Mouse (Mus musculus) T-helper 2 cell (primary cell): ENCODE data around the gene Ybx2.
"Not testable (repeated sequence)": the region's sequence is repeated elsewhere in the genome, so short reads cannot be mapped to it uniquely, and the experiment has no call there.

ENCODE experiments used
- in situ Hi-C: fragments of 300-600 bp; cut with MboI, MseI; formaldehyde crosslinking; loops from one replicate; pipeline ENCODE4 v1.15.1; 2025; ENCODE audit warnings: high pct_unique_total_duplicates

Gene Ybx2

DNA sequence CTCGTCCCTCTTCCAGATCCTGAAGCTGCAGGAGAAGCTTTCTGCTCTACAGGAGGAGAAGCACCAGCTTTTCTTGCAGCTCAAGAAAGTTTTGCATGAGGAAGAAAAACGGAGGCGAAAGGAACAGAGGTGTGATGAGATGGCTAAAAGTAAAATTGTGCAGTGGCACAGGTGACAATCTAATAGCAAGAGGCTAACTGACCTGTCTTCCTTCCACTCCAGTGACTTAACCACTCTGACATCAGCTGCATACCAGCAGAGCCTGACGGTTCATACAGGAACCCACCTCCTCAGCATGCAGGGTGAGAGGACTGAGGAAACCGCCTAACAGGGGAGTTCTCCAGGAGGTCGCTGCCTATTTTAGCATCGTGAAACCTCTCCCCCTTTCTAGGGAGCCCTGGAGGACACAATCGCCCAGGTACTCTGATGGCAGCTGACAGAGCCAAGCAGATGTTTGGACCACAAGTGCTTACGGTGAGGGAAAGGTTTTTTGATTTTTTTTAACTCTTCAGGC is 20.6 kb upstream of the Ybx2 start:
- in situ Hi-C loops = no loop called here

DNA sequence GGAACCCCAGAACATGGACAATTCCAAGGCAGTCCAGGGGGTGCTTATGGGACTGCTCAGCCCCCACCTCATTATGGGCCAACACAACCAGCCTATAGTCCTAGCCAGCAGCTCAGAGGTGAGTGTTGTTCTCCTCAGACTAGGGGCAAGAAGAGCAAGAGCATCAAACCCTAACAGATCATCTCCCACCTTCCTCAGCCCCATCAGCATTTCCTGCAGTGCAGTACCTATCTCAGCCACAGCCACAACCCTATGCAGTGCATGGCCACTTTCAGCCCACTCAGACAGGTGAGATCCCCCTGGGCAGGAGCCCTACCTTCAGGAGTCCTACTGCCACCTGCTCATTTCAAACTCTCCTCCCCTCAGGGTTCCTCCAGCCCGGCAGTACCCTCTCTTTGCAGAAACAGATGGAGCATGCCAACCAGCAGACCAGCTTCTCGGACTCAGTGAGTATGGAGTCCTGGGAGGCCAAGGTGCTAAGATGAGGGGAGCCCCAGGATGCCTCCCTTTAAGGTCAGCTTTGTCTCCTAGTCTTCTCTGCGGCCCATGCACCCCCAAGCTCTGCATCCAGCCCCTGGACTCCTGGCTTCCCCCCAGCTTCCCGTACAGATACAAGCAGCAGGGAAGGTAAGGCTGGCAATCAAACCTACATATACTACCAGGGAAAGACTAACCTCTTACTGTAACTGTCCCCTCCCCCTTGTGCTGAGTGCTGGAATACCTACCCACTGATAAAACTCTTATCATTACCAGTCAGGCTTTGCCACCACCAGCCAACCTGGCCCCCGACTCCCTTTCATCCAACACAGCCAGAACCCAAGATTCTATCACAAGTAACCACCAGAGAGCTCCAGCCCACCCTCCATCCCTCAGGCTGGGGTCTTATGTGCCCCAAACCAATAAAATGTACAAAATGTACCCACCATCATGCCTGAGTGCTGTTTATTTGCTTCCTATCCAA is 19.6 kb upstream of the Ybx2 start:
- in situ Hi-C loops = no loop called here

DNA sequence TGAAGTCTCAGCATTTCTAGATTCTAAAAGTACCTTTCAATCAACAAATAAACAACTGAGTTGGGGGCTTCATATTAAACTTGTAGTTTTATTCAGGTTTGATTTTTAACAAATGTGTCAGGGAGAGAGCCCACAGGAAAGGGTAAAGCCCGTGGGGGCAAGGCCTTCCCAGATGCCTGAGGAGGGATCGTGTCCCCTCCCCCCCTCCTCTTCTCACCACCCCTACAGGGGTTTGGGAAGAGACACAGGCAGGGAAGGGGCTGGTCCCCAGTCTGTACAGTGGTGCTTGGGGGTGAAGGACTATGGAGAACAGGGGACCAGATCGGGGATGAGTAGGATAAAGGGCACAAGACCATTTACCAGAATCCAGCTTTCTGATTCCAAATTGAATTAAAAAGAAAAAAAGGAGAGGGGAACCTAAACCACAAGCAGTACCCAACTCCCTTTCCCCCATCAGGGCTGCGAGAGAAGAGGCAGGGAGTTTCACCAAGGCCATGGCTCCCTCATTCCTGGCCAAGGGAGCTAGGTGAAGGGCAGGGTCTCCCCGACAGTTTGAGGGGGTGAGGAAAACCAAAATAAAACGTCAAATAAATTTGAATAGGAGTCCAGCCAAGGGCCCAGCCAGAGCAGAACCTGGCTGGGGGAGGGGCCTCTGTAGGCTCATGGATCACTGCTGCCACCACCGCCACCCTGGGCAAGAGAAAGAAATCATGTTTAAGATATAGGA is 18.8 kb upstream of the Ybx2 start:
- in situ Hi-C loops = not testable (repeated sequence)

DNA sequence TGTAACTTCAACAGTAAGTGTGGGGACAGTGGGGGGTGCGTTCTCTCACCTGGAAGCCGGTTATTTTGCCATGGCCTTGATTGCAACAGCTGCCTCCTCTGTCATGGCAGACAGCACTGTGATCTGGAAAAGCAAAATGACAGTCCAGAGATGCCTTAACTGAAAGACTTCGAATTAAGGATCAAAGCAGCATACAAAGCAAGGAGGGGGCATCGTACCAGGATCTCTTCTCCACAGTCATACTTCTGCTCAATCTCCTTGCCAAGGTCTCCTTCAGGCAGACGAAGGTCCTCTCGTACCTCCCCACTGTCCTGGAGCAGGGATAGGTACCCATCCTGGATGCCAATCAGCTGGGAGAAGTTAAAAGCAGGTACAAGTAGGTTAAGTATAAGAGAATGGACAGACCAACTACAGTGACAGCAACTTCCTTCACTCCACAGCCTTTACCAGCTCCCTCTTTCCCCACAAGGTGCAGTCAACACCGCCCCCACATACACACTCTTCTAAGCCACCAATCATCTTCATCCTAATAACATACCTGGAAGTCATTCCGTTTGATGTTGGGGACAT is 18.1 kb upstream of the Ybx2 start:
- in situ Hi-C loops = no loop called here

DNA sequence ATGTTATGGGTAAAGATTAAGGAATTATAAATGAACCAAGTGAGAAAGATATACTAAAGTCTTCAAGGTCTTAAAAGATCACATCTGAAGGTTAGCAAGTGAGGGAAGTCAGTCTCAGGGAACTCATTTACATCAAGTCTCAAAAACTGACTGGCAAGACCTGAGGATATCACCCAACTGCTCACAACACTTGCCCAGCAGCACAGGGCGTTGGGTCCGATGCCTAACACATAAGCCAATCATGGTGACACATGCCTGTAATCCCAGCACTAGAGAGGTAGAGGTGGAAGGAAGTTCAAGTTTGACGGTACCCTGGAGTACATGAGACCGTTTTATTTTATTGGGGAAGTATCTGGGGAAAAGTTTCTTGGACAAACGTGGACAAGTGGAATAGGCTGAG is 17.5 kb upstream of the Ybx2 start:
- in situ Hi-C loops = no loop called here

DNA sequence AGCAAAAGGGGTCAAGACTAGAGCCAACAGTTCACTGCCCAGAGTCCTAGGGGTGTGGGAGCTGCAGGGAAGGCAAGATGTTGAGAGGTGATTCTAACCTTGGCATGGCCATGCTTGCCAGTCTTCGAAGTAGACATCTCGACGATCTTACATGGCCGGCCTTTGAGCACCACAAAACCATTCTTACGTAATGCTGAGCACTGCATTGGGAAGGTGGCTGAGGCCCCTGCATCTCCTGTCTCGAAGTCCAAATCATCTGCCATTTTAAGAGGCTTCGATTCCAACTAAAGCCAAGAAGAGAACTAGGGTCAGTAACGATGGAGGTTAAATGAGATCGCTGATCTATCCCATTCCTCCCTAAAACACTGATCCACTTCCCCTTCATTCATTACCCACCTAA is 16.5 kb upstream of the Ybx2 start:
- in situ Hi-C loops = no loop called here

DNA sequence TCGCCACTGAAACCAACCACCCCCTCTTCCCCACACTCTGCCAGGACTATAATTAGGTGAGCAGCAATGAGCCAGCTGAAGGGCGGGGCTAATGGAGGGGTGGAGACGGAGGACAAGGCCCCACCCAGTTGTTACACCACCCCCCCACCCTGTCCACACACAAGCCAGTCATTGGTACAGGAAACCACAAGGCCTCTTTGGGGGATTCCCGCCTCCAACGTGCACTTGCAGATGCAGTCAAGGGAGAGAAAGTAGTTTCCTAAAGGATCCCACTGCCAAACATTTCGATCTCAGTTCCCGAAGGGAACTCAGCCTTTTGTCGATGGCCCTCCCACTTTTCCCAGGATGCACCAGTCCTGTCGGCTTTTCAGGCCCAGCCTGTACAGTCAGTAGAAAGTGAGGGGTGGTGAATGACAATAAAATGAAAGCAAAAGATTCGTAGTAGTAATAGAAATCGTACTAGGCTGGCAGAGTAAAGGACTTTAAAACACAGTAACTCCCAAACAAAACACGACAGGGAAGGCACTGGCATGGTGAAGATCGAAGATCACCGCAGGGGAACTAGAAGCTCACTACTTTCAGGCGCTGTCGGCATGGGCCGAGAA is 15.8 kb upstream of the Ybx2 start:
- in situ Hi-C loops = no loop called here

DNA sequence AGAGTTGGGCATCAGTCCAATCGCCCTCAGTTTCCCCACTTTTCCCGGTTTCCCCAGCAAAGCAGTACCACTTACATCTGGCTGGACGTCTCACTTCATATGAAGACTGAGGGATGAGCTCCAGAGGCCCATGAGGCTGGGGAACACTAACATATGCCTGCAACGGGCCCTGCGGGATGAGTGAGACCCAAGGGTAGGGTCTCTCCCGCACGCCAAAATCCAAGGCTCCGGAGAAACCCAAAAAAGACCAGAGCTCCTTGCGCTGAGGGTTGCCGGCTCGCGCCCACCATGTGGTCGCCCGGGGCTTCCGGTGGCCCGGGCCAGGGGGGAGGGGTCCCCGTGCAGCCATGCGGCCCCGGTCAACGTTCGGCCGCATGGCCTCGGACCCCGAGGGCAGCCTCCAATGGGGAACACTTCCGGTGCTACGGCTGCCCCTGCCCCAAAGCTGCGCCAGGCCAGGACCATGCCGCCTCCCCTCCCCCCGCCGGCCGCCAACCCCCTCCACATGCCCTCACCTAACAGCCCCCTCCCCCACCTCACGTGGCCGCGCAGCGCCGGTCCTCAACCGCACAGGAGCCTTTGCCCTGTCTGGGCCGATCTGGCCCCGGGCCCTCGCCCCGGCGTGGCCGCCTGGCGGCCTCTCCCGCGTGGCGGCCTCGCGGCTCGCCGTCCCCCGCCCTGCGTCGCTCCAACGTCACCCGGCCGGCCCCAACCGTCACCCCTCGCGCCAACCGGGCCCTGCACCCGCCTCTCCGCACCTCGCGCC is 15.1 kb upstream of the Ybx2 start:
- in situ Hi-C loops = no loop called here

DNA sequence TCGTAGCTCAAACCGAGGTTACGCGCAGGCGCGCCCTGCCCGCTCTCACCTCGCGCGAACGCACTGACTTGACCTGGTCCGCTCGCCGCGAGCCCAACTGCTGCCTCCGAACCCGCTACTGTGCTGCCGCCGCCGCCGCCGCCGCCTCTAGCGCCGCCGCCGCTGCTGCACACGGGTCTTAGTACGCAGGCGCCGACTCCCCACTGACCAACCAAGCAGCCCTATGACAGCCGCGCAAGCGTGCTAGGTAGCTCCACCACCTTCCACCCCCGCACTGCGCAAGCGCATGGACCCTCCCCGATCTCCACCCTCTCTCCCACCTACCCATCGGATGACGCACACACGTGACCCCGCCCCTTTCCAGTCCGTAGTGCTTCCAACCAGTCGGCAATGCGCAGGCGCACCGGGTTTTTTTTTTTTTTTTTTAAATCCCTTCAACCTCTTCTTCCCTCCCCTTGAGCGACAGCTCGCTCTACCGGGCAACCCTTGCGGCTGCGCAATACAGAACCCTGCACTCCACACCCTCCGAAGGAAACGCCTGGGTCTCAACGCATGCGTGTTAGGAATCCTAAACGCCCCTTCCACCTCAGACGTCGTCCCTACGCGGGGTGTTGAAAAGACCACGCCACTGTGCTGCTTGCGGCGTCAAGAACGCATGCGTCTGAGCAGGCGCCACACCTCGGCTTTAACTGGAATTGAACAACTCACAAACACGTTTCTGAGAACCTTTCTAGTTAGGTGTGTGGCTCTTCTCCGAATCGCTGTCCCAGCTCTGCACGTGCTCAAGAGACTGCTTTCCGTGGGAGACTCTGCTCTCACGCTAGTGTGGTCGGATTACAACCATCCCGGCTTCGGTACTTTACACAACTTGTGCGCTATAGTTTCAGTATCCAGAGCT is 14.2 kb upstream of the Ybx2 start, which contains the start of gene Eif5a:
Gene Eif5a (minus strand): TSS at position 845 of the 898 bp plus-strand sequence.
- in situ Hi-C loops = no loop called here

DNA sequence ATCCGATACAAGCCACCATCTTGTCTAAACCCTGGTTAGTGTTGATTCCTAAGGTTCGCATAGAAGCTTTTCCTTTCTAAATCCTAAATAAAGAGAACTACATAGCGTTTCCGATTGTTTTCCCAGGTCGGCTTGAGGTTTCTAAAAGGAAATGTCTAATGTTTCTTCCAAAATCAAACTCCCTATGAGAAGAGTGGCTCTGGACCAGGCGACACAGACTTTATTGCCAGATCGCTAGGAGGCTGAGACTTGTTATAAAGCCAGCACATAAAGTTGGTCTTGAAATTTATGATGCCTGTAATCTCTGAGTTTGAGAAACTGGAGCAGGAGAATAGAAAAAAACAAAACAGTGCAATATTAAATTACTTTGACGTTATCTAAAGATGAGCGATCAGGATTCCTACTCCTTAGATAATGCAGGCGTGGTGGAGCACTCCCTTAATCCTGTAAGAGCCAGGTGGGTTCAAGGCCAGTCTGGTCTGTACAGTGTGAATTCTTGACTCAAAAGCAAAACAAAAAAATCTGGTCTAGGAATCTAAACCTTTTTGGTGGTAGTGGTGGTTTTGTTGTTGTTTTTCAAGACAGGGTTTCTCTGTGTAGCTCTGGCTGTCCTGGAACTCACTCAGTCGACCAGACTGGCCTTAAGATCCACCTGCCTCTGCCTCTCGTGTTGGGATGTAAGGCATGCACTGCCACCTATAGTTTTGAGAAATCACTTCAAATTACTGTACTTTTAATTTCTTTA is 13.4 kb upstream of the Ybx2 start:
- in situ Hi-C loops = no loop called here

DNA sequence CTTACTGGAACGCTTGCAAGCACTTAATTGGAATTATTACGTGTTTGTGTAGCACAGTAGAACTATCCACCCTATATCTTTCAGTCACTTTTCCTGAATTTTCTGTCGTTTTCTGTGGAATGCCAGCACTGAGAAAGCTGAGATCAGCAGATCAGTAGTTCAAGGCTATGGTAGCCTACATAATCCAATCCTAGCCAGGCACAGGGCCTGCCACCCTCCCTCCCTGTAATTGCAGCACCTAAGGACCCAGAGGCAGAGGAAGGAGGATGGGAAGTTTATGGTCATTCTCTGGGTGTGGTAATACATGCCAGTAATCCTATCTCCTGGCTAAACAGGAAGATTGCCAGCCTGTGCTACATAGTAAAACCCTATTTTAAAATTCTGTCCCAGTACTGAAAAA is 12.8 kb upstream of the Ybx2 start:
- in situ Hi-C loops = no loop called here

DNA sequence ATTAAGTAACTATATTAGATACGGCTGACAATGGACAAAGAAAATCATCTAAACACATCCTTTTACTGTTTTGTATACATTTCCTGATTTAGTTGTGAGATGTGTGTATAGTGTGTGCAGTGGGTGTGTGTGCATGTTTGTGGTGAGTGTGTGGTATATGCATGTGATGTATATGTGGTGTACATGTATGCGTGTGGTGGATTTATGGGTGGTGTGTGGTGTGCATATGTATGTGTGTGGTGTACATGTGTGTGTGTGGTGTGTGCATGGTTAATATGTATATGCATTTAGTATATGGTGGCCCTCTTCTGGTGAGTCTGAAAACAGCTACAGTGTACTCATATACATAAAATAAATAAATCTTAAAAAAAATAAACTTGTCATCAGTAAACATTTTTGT is 8.1 kb upstream of the Ybx2 start:
- in situ Hi-C loops = no loop called here

DNA sequence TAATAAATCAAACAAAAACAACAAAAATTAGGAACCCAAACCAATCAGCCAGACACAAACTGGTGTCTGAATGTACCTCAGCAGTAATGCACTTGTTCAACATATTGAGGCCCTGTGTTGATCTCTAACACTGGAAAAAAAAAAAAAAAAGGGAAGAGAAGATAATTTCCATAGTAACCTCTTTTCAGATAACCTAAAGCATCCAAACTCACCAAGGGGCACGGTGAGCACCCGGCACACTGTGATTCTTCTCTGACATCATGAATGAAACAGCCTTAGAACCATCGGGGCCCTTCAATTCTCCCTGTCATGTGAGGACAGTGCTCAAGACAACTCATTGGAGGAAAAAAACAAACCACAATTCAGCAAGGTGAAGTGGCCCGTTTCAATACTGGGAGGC is 5.9 kb upstream of the Ybx2 start:
- in situ Hi-C loops = loop anchor here (5.0 kb wide), 1 partner anchor 38 kb away; no protein-coding TSS in a partner anchor

DNA sequence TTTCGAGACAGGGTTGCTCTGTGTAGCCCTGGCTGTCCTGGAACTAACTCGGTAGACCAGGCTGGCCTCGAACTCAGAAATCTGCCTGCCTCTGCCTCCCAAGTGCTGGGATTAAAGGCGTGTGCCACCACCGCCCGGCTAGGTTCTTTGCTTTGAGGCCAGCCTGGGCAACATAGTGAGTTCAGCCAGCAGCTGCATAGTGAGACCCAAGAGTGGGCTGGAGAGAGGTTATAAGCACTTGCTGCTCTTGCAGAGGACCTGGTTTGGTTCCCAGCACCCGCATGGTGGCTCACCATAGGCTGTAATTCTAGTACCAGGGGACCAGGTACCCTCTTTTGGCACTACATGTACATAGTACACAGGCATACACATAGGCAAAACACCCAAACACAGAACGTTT is 5.4 kb upstream of the Ybx2 start:
- in situ Hi-C loops = loop anchor here (5.0 kb wide), 1 partner anchor 37 kb away; no protein-coding TSS in a partner anchor

DNA sequence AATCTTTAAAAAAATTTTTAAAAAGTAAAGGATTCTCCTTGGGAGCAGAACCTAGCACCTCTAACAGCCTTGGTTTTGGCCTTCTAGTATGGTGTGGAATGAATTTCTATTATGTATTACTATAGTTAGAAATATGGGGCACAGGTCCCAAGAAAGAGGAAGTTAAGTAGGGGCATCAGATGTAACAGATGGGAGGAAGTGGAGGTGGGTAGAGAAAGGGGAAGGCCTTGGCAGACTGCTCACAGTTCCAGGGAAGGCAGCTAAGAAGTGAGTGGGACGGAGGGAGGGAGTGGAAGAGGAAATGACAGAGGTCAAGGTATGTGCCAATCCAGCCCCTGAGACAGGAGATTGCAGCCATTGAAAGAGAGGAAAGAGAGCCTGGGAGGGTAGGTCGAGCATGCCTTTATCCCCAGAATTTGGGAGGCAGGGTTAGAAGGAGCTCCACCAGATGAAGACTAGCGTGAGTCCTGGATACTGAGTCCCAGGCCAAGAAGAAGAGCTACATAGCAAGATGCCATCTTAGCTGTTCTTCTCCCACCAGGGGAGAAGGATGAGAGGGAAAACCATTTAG is 4.5 kb upstream of the Ybx2 start:
- in situ Hi-C loops = loop anchor here (5.0 kb wide), 1 partner anchor 36 kb away; no protein-coding TSS in a partner anchor

DNA sequence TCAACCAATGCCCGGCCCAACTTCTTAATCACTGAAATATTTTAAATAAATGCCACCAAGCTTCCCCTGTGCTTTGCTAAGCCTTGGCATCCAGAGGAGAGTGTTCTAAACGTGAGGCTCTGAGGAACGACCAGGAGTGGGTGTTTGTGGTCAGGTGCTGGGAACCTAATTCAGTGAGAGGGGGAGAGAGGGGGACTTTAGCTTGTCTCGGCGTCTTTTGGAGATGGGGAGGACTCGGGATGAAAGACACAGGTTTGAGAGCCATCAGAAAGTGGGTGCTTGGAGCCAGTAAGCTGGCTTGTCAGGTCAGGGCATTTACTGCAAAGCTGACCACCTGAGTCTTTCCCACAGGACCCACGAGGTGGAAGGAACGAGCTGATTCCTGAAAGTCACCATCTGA is 3.8 kb upstream of the Ybx2 start:
- in situ Hi-C loops = loop anchor here (5.0 kb wide), 1 partner anchor 36 kb away; no protein-coding TSS in a partner anchor

DNA sequence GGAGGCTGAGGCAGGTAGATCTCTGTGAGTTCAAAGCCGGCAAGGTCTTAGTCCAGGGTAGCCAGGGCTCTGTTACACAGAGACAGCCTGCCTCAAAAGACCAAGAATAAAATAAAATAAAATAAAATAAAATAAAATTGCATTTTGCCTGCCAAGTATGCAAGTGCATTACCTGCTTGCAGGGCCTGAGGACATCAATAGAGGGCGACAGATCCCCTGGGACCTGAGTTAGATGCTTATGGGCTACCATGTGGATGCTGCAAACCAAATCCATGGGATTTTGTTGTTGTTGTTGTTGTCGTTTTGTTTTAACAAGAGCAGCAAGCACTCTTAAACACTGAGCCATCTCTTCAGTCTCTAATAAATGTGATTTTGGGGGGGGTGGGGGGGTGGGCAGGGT is 3.3 kb upstream of the Ybx2 start:
- in situ Hi-C loops = loop anchor here (5.0 kb wide), 1 partner anchor 35 kb away; no protein-coding TSS in a partner anchor

DNA sequence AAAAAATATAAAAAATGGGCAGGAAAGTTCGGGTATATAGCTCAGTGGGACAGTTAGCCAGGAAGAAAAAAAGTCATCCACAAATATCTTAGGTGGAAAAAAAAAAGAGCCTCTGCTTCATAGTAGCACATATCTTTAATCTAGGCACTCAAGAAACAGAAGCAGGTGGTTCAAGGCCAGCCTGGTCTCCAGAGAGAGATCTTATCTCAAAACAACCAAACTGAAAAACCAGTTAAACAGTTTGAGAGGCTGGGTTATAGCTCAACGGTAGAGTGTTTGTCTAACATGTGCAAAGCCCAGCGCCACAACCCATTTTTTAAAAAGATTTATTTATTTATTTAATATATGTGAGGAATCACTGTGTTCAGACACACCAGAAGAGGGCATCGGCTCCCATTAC is 2.5 kb upstream of the Ybx2 start:
- in situ Hi-C loops = loop anchor here (5.0 kb wide), 1 partner anchor 34 kb away; no protein-coding TSS in a partner anchor
